Mouse (Mus musculus): ENCODE measurements at regions not wholly inside any gene's neighbourhood (a gene's known extent, or its start where the extent isn't known, plus 50 kb on each side); places are given as distances from the start of the nearest gene placed in this dataset.

- no peak for DNase-seq (ENCODE audit: low read depth, low spot score)
These were observed 597.7 kb downstream of the Gm19410 start for GRCm38 (mm10) chr8:36363291-36363690.

- no peak for DNase-seq (ENCODE audit: low read depth, low spot score)
These were observed 599.1 kb downstream of the Gm19410 start for GRCm38 (mm10) chr8:36364567-36365231.

DNA sequence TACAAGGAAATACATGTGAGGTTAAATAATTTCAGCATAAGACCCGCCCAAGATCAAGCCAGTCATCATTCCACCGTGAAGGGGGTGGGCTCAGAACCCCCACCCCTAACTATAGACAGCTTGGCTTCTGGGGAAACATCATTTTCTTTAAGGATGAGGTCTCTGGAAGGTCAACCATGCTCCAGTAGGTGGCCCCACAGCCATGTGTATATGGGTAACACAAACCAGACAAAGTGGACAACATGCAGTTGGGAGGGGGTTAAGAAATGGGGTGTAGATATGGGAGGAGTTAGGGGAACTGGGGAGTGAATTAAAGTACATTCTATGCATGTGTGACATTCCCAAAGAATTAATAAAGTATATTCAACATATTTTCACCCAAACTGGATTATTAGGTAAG lies 600.4 kb downstream of the Gm19410 start:
- DNase-seq (ENCODE audit: low read depth, low spot score) = no peak

DNA sequence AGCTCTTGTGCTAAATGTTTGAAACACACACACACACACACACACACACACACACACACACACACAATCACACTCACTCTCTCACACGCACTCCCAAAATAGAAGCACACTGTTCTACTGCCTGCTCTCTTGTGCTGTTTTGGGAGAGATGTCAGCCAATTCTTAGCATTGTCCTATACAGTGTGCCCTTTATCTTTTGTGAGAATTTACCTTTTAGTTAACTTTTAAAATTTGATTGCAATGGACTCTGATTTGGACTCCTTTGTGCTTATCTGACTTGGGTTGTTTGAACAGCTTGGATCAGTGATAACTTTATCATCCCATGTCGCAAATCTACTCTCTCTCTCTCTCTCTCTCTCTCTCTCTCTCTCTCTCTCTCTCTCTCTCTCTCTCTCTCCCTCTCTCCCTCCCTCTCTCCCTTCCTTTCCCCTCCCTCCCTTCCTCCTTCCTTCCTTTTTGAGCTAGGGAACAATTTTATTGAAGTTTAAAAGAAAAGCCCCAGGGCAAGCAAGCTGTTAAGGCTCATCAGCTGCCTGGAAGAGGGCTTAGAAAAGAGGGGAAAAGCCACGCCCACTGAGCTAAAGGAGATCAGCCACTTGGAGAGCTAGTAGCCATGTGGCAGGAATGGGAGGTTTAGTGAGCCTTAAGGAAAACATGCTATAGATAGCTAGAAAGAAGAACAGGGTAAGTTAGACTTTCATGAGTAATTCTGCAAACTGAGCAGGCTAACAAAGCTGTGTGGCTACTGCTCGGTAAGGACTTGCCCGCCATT lies 611.2 kb downstream of the Gm19410 start:
- DNase-seq (ENCODE audit: low read depth, low spot score) = peak; percentile 59

- no peak for DNase-seq (ENCODE audit: low read depth, low spot score)
These were observed 598.9 kb upstream of the AI429214 start for GRCm38 (mm10) chr8:36394487-36394886.

- no peak for DNase-seq (ENCODE audit: low read depth, low spot score)
These were observed 596.9 kb upstream of the AI429214 start for GRCm38 (mm10) chr8:36396493-36396892.

DNA sequence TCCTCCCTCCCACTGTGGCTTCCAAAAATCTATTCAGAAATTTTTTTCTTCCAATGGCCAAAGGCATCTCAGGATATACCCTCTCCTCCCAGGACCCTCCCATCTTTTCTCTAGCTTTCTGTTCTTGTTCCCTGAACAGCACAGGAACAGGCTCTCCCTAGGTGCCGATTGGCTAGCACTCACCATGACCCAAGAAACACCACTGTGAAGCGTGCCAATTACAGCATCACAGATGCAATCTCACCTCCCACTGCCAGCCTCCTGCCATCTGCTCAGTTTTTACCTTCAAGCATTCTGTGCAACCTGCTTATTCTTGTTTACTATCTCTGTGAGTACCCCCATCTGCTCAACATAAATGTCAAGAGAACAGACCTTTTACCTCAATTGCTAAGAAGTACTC lies 586.7 kb upstream of the AI429214 start:
- no peak for DNase-seq (ENCODE audit: low read depth, low spot score)

Data from ZHBTc4 (cell line).